29 mouse cellular contexts compared by ENCODE assay signal in the genomic region with DNA sequence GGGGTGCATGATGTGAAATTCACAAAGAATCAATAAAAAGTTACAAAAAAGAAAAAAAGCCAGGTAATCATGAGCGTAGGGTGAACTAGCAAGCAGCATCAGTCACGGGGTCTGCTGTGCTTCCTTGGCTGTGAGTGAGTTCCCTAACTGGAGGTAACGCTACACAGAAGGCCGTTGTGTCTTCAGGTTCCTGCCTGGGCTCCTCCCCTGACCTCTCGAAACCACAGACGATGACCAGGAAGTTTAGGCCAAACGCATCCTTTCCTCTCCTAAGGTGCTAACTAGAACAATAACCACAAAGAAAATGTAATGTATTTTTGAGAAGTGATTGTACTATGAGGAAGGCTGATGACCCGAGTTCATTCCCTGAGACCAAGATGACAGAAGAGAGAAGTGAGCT. TPM values are rescaled to one million over a fixed set of nuclear protein-coding genes. Genes with fewer than 3 reads are reported as not detected.
DNase-seq lines count a peak whose midpoint lies in the region; ATAC-seq and TF ChIP-seq lines count a peak whose summit lies in the region.
"Had no signal": no experiment of that assay in that cellular context is flagged by ENCODE, and none has a peak within 500 bp of the region (broad histone marks: within the 10 kb centered on the region; RNA-seq: fewer than 3 reads in every experiment).

No protein-coding gene starts in this region.

- no peak overlapping the region for H3K9ac ChIP-seq in liver, postnatal 0 days (replicated peaks)
- H3K9ac ChIP-seq: embryonic facial prominence, embryonic 13.5 days; forebrain, embryonic 12.5 days; heart, embryonic 13.5 days; hindbrain, embryonic 12.5 days; hindbrain, embryonic 15.5 days had no signal

- TF ChIP-seq CTCF in liver, postnatal 0 days (IDR thresholded peaks at IDR 0.05; ENCODE audit: low read depth): no peak

- H3K27me3 ChIP-seq in liver, postnatal 0 days (ENCODE audit: insufficient read depth, low read length): no peaks in the 10 kb centered on the region
- H3K27me3 ChIP-seq: CH12.LX; embryonic facial prominence, embryonic 13.5 days; forebrain, embryonic 12.5 days; heart, embryonic 13.5 days; hindbrain, embryonic 12.5 days; hindbrain, embryonic 15.5 days had no signal

- 63% methylated on average over 8 of the region's 8 CpGs for WGBS in liver, postnatal 0 days (ENCODE audit: insufficient replicate concordance)

- no peak overlapping the region for H3K4me3 ChIP-seq in liver, postnatal 0 days (ENCODE audit: low read depth, low read length)
- H3K4me3 ChIP-seq: embryonic facial prominence, embryonic 10.5 days; embryonic facial prominence, embryonic 13.5 days; erythroblast, embryonic 14.5 days; forebrain, embryonic 12.5 days; heart, embryonic 13.5 days; hindbrain, embryonic 12.5 days; hindbrain, embryonic 15.5 days had no signal

- no peak overlapping the region for H3K27ac ChIP-seq in liver, postnatal 0 days (ENCODE audit: low read depth)
- H3K27ac ChIP-seq: embryonic facial prominence, embryonic 10.5 days; embryonic facial prominence, embryonic 13.5 days; forebrain, embryonic 12.5 days; heart, embryonic 13.5 days; hindbrain, embryonic 12.5 days; hindbrain, embryonic 15.5 days had no signal

- DNase-seq in liver, postnatal 0 days: no peak
- no peak for DNase-seq in liver
- no peak for DNase-seq in cerebellum, postnatal 36 days
- DNase-seq in neural tube, embryonic 10.5 days (ENCODE audit: extremely low spot score, low spot score): no peak
- DNase-seq in gastrocnemius, postnatal 25 days: no peak
- DNase-seq: adrenal gland, adult 2 months; adrenal gland, postnatal 25 days; B cell, adult 2 months; cerebellum, adult 18-20 months; cerebellum, adult 9-10 months; cerebellum, postnatal 14 days; embryo, embryonic 11 days; gastrocnemius, postnatal 10 days; heart, adult 18-20 months; heart, postnatal 14 days; heart, postnatal 4 days had no signal

- no peak overlapping the region for H3K4me2 ChIP-seq in liver, postnatal 0 days (ENCODE audit: low read depth, low read length)
- H3K4me2 ChIP-seq: embryonic facial prominence, embryonic 13.5 days; forebrain, embryonic 12.5 days; heart, embryonic 13.5 days; hindbrain, embryonic 12.5 days; hindbrain, embryonic 15.5 days had no signal

- peaks cover 3% of the 10 kb centered on the region; the same call in 1 of the 2 replicates for H3K4me1 ChIP-seq in liver, postnatal 0 days (ENCODE audit: insufficient read depth)
- H3K4me1 ChIP-seq: embryonic facial prominence, embryonic 10.5 days; embryonic facial prominence, embryonic 13.5 days; forebrain, embryonic 12.5 days; heart, embryonic 13.5 days; hindbrain, embryonic 12.5 days; hindbrain, embryonic 15.5 days had no signal

- H3K9me3 ChIP-seq in liver, postnatal 0 days (ENCODE audit: low read length): no peaks in the 10 kb centered on the region
- H3K9me3 ChIP-seq: embryonic facial prominence, embryonic 10.5 days; embryonic facial prominence, embryonic 13.5 days; forebrain, embryonic 12.5 days; G1E; heart, embryonic 13.5 days; hindbrain, embryonic 12.5 days; hindbrain, embryonic 15.5 days had no signal

- peak; percentile 12; the same call in 1 of the 2 replicates for ATAC-seq in liver, postnatal 0 days
- peak; percentile 65 for ATAC-seq in common myeloid progenitor, adult 5-6 weeks (replicated peaks; ENCODE audit: low read depth, poor library complexity, severe bottlenecking)
- ATAC-seq in megakaryocyte, adult 5-6 weeks (ENCODE audit: poor library complexity, severe bottlenecking): peak; percentile 97
- ATAC-seq in neutrophil, adult 5-6 weeks (ENCODE audit: extremely low read depth, insufficient number of reproducible peaks, low FRiP score, poor library complexity, severe bottlenecking): peak; percentile 87
- ATAC-seq: forebrain, embryonic 16.5 days had no signal

- peaks cover 20% of the 10 kb centered on the region for H3K36me3 ChIP-seq in liver, postnatal 0 days (replicated peaks; ENCODE audit: insufficient read depth, low read length)

- TF ChIP-seq EP300 in liver, postnatal 0 days (IDR thresholded peaks at IDR 0.05; ENCODE audit: low read depth): no peak

RNA-seq across cellular contexts. Expression of gene Hps3, which starts 30.7 kb away (rescaled TPM):
- 5.1 and 5.4 TPM in 2 replicates for polyA plus RNA-seq in liver, postnatal 0 days (2015; fragmentation: Nextera tagmentation; extraction: Ambion mirVana)
- 23.5 and 29.4 TPM in 2 replicates for total RNA-seq in common myeloid progenitor, adult 5-6 weeks (2017)
- total RNA-seq in megakaryocyte, adult 5-6 weeks (2015): 109 and 112 TPM in 2 replicates
- total RNA-seq in megakaryocyte, adult 5-6 weeks (2017): 88.3 and 94.4 TPM in 2 replicates
- 144 and 154 TPM in 2 replicates for total RNA-seq in neutrophil, adult 5-6 weeks (2017)
- 1 to 10 TPM; 3.9 to 4.7 TPM for total RNA-seq in gastrocnemius, postnatal 25 days (2021)

RNA-seq across cellular contexts. Expression of gene Cp, which starts 47.6 kb away (rescaled TPM):
- 272 and 290 TPM in 2 replicates for polyA plus RNA-seq in liver, postnatal 0 days (2015; fragmentation: Nextera tagmentation; extraction: Ambion mirVana)
- 0.05 and 0.19 TPM in 2 replicates for total RNA-seq in common myeloid progenitor, adult 5-6 weeks (2017)
- 1.0 and 3.0 TPM in 2 replicates for total RNA-seq in megakaryocyte, adult 5-6 weeks (2015)
- total RNA-seq in megakaryocyte, adult 5-6 weeks (2017): 3.0 and 3.6 TPM in 2 replicates
- total RNA-seq in neutrophil, adult 5-6 weeks (2017): 0.12 and 0.25 TPM in 2 replicates
- 1 to 10 TPM; 6.4 to 9.0 TPM for total RNA-seq in gastrocnemius, postnatal 25 days (2021)
- polyA plus RNA-seq: erythroblast, embryonic 14.5 days; G1E had no signal

RNA-seq across cellular contexts. Expression of gene Hltf, which starts 53.2 kb away (rescaled TPM):
- 6.4 and 8.2 TPM in 2 replicates for polyA plus RNA-seq in liver, postnatal 0 days (2015; fragmentation: Nextera tagmentation; extraction: Ambion mirVana)
- total RNA-seq in common myeloid progenitor, adult 5-6 weeks (2017): 39.1 and 44.2 TPM in 2 replicates
- total RNA-seq in megakaryocyte, adult 5-6 weeks (2015): 57.8 and 70.3 TPM in 2 replicates
- 51.8 and 58.5 TPM in 2 replicates for total RNA-seq in megakaryocyte, adult 5-6 weeks (2017)
- total RNA-seq in neutrophil, adult 5-6 weeks (2017): 64.6 and 82.5 TPM in 2 replicates
- total RNA-seq in gastrocnemius, postnatal 25 days (2021): 1 to 10 TPM; 3.2 to 5.0 TPM

Comparison
In these comparisons a context has a peak if more than half of its experiments do, and no peak if none do; other contexts are left out.
1. ATAC-seq: peak in every context shown above with its lines; median percentile 97 in megakaryocyte, adult 5-6 weeks; 87 in neutrophil, adult 5-6 weeks; 65 in common myeloid progenitor, adult 5-6 weeks; 12 in liver, postnatal 0 days.